Mouse (Mus musculus) natural killer cell, adult 2 months (primary cell): ENCODE data around the gene Fam163a.

ENCODE experiments used
- DNase-seq, 2 experiments: peaks; one replicate each; pipeline ENCODE4 v3.0.0; 2022; ENCODE audit warnings: low spot score in 2 of 2

The Fam163a gene

DNA sequence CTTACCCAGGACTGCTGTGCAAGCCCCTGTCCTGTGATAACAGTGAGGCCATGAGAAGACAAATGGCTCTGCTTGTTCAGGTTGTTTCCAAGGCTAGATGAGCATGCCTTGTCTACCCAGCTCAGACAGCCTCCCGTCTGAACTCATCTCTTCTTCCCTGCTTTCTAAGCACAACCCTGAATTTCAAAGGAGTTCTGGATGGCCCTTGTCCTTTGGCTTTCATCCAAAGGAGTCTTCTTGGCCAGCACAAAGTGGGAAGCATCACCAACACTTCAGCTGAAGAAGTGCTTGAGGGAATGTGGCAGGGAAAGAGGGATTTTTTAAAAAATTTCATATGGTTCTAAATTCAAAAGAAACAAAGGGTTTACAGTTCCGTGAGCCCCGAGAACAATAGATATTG is 3.8 kb downstream of the Fam163a start:
- no peak for DNase-seq

- no peak for DNase-seq
Observed at GRCm38 (mm10) chr1:156197588-156197987, 7.2 kb downstream of the Fam163a start.

- DNase-seq: no peak
Observed at GRCm38 (mm10) chr1:156193292-156193691, 11.5 kb downstream of the Fam163a start.

DNA sequence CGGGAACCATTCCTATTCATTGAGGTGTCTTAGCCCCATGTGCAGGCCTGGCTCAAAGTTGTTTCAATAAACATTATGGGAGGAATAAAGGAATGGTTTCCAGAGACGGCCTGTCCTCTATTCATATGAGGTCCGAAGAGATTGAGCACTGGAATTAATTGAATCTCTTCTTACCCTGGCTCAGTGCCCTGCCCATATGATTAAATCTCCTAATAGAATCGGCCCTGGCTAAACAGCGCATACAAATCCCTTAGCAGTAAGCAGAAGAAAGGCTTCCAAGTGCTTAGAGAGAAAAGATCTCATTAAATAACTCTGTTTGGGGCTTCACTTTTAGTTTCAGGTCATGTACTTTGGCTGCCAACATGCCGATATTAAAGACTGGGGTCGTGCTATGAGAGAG is 12.0 kb downstream of the Fam163a start:
- DNase-seq: no peak

GRCm38 (mm10) chr1:156186646-156187045 is 18.2 kb downstream of the Fam163a start:
- DNase-seq: no peak

GRCm38 (mm10) chr1:156184158-156184571 is 20.7 kb downstream of the Fam163a start:
- no peak for DNase-seq

DNA sequence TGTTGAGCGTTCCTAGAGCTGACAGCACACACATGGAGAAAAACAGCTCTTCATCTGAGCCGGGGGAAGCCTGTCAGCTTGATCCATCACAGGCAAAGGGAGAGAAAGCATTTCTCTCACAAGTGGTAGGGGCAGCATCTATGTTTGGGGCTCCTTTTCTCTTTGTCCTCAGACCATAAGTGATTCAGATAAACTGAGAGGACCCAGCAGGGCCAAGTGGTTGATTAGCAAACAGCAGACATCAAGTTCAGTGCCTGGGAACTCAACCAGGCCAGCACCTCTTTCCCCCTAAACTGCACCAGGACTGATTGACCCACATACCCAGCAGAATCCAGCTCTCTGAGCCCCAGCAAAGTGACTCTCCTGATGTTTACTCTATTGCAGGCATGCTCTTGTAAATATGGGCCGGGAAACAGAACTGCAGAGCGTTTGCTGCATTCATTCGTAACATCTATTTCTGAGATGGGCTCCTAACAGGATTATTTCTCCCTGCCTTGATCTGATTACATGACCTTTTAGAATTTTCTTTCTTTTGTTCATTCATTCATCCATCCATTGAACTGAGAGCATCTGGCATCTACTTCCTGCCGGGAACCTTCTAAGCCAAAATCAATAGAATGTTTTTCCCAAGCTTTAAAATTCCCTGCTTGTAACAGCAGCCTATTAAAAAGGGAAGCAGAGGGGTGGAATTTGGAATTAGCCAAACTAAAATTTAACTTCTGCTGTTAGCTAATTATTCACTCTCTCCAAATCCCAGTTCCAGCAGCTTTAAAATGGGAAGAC is 21.5 kb downstream of the Fam163a start:
- no peak for DNase-seq

DNA sequence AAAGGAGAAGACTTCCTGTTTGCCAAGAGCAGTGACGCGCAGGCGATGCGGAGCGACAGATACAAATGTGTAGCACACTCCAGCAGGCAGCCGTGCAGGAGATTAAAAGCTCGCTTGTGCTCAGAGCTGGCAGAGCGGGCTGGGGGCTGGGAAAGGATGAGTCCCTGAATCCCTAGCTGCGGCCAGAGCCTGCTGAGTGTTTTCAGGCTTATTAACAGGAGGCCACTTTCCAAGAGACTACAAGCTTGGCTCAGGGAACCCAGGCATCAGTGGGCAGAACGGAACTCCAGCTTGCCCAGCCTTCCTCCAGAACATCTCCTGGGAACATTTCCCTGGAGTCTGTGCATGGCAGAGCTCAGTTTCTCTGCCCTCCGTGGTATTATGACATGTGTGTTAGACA is 25.0 kb downstream of the Fam163a start:
- no peak for DNase-seq

GRCm38 (mm10) chr1:156168737-156169136 is 36.1 kb downstream of the Fam163a start:
- DNase-seq: no peak

GRCm38 (mm10) chr1:156116770-156117169 is 88.1 kb downstream of the Fam163a start:
- DNase-seq: no peak

GRCm38 (mm10) chr1:156113884-156114499 is 90.8 kb downstream of the Fam163a start:
- DNase-seq: no peak

- no peak for DNase-seq
Observed at GRCm38 (mm10) chr1:156112142-156112541, 92.7 kb downstream of the Fam163a start.

DNA sequence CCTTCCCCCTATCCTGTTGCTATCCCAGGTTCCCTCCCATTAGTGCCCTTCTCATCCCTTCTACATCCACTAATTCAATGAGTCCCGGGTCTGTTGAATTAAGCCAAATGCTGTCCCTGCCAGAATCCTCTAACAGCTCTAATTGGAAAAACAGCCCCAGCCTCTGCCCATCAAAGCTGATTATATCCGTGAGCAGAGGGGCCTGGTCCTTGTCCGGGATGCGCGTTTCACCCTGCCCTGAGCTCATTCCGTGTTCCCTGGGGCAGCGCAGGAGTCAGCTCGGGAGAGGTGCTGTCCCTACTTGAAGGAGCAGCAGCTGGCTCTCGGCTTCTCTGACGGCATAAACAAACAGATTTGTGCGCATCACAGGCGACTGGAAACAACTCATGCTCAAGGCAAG is 93.1 kb downstream of the Fam163a start:
- no peak for DNase-seq

GRCm38 (mm10) chr1:156111090-156111489 is 93.7 kb downstream of the Fam163a start:
- DNase-seq: no peak

DNA sequence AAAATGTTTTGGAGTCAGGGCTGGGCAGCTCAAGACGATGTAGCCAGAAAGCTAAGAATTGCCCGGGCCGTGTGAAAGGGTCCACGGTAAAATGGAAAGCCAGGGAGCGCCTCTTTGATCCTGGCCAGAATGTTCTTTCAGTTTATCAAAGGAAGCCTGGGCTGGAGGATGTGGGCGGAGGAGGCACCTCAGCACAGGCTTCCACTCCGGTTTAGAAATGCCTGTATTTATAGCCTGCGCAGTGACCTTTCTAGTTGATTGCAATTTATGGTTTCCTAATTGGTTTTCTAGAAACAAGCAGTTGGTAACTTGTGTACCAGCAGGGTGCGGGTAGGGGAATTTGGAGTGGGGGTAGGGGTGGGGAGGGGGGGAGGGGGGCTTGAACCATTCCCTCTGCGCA is 96.4 kb downstream of the Fam163a start:
- DNase-seq: no peak

DNA sequence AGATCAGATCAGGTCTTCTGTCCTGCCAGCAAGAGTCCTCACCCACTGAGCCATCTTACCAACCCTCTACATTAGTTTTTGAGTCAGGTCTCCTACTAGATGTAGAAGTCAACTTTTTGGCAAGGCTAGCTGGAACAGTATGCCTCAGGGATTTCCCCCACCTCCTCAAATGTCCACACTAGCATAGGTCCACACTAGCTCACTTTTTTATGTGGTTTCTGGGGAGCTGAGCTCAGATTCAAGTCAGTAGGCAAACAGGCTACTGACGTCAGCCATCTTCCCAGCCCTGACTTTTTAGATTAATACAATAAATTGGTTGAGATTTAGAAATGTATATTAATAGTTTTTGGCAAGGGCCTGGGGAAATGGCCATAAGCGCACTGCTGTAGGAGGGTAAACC is 97.4 kb downstream of the Fam163a start:
- DNase-seq: no peak

DNA sequence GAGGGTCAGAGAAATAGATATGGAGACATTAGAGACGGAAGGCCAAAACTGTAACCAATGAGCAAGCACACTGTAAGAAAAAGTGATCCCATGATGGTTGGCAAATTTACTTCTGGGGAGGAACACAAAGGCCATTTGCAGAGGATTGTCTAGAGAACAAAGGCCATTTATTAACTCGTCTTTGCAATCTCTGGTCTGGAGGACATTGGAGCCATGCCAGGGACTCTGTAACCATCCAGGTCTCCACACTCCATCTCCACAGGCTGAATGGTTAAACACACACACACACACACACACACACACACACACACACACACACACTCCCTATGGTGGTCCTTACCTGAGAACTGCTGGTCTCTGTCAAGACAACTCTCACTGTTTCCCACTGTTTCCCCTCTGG is 99.4 kb downstream of the Fam163a start:
- no peak for DNase-seq

DNA sequence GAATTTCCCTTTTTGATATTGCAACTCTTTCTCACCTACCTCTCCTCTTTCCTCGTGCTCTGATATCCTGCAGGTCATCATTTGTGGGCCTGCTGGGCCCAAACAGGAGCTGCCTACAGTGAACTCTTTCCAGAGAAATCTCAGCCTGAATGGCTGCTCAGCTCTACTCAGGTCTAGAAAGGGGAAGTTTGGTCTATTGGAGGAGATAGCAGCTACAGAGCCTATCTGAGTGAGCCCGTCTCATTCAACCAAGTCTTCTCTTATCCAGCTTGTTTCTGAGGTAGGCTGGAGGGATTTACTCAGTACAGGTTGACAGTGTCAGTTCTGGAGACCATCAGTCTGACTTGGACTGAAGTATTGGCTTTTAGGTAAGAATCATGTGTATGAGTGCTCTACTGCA is 101.1 kb downstream of the Fam163a start:
- no peak for DNase-seq

- DNase-seq: no peak
Observed at GRCm38 (mm10) chr1:156091811-156092210, 113.0 kb downstream of the Fam163a start.

GRCm38 (mm10) chr1:156090042-156090441 is 114.8 kb downstream of the Fam163a start:
- DNase-seq: no peak

DNA sequence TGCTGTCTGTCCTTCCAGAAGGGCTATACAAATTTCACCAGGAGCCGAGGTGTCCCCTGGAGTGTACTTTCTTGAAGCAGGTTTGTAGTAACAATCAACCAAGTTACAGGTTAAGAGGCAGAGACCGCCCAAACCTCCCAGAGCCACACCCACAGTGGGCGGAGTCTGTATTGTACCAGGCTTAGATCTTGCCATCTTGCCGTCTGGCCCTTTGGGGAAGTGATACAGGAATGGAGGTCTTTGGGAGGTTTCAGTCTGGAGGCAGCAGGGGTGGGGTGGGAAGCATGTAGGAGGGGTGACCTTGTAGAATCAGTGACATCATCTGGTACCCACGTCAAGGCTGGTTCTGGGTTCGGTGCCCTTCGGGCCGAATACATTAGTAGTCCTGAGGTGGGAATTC is 115.3 kb downstream of the Fam163a start:
- DNase-seq: no peak

DNA sequence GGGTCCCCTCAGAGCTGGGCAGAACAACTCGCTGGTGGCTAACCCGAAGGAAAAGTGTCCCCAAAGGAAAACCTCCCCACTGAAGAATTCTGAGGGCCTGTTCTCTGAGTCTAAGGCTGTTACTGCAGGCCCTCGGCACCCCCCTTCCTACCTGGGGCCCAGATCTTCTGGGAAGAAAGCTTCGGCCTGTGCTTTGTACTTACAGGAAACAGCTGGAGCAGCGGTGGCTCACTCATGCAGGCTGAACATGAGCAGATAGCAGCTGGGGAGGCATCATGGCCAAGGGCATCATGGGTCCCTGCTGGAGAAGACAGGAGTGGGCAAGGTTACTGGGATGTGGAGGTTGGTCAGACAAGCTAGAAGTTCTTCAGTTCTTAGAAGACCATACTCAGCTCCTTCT is 117.2 kb downstream of the Fam163a start:
- no peak for DNase-seq

- DNase-seq: peak; percentile 11 to 25
Observed at GRCm38 (mm10) chr1:156085770-156086169, 119.1 kb downstream of the Fam163a start.

DNA sequence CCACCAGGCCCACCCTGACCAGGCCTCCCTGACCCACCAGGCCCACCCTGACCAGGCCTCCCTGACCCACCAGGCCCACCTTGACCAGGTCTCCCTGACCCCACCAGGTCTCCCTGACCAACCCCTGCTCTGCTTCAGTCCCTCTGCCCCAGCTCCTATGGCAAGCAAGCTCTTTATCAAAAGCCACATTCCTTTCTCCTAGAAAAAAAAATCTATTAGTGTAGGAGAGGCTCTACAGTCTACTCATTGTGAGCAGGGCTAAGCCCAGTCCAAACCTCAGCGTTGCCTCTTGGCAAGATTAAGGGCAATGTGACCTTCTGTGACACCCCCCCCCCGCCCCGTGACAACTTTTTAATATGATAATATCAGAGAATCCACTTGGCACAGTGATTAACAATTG is 120.2 kb downstream of the Fam163a start:
- no peak for DNase-seq
